Mouse (Mus musculus) skeletal muscle tissue, postnatal 0 days (tissue): ENCODE data around the gene Gm340. TPM values are rescaled to one million over a fixed set of nuclear protein-coding genes. Genes with fewer than 3 reads are reported as not detected.

Experiments used
- microRNA-seq, 2 experiments: library from miRNA; unstranded; fragments of <30 nt; microRNA quantifications; one replicate each; pipeline ENCODE4; 2016
- polyA plus RNA-seq: library from polyadenylated mRNA; unstranded; fragments of >200 nt; fragmentation: Nextera tagmentation; extraction: Ambion mirVana; gene quantifications from 2 replicates; pipeline ENCODE4 v1.2.1, GENCODE M21; 2015

Gene Gm340
- 0.73 and 0.91 TPM in 2 replicates for polyA plus RNA-seq

GRCm38 (mm10) chr19:41581706-41582420, at the start of gene Gm340:
TSS of gene Gm340 (plus strand) at chr19:41582370.

Small RNAs within 50 kb of the gene (microRNA-seq; reads per million reads assigned to microRNA genes)
- 0 to 0.10 reads per million in 2 experiments for gene Mir8091

Other genes starting within 250 kb of the Gm340 start
- 1.6 and 2.8 TPM in 2 replicates for gene Pik3ap1, start 197.3 kb upstream of the Gm340 start, polyA plus RNA-seq
- gene Lcor, start 99.7 kb upstream of the Gm340 start, polyA plus RNA-seq, result 8.3 and 9.9 TPM in 2 replicates
- gene Slit1, start 161.3 kb downstream of the Gm340 start, polyA plus RNA-seq, result 2.8 and 2.9 TPM in 2 replicates
- 5.2 and 5.6 TPM in 2 replicates for gene Arhgap19, start 219.7 kb downstream of the Gm340 start, polyA plus RNA-seq
- gene Frat1, start 247.6 kb downstream of the Gm340 start, polyA plus RNA-seq, result 7.7 and 9.2 TPM in 2 replicates